Mouse (Mus musculus): Measurements from ENCODE around the gene Agbl4. TPM values are rescaled to one million over a fixed set of nuclear protein-coding genes. Genes with fewer than 3 reads are reported as not detected.

Agbl4 gene
- polyA plus RNA-seq, 1 experiment from 2014 or later: 0.35 TPM

- 43% methylated on average over 4 of the region's 4 CpGs for WGBS
- Histone ChIP-seq H3K4me3 (no peak overlapping the region), H3K4me2 (replicated peaks) (no peak overlapping the region), H3K27ac (no peak overlapping the region), H3K9me3 (no peaks in the 10 kb centered on the region), H3K4me1 (no peaks in the 10 kb centered on the region), H3K36me3 (no peaks in the 10 kb centered on the region), H3K9ac (no peak overlapping the region), H3K27me3 (no peaks in the 10 kb centered on the region)
- ATAC-seq (ENCODE audit: insufficient number of reproducible peaks, insufficient read depth, low FRiP score, low TSS enrichment): no peak
These were observed 1119.8 kb downstream of the Agbl4 start for GRCm38 (mm10) chr4:111517063-111517792.

- ATAC-seq (ENCODE audit: insufficient number of reproducible peaks, insufficient read depth, low FRiP score, low TSS enrichment): no peak
- H3K27ac ChIP-seq: no peak overlapping the region
- H3K27me3 ChIP-seq: no peaks in the 10 kb centered on the region
- H3K9me3 ChIP-seq: no peaks in the 10 kb centered on the region
- 77% methylated on average over 4 of the region's 4 CpGs for WGBS
- no peaks in the 10 kb centered on the region for H3K36me3 ChIP-seq
- no peak overlapping the region for H3K4me2 ChIP-seq (replicated peaks)
- no peak overlapping the region for H3K9ac ChIP-seq
- no peak overlapping the region for H3K4me3 ChIP-seq
- H3K4me1 ChIP-seq: no peaks in the 10 kb centered on the region
These were observed 1120.7 kb downstream of the Agbl4 start for GRCm38 (mm10) chr4:111518191-111518590.

- Histone ChIP-seq H3K9me3 (no peaks in the 10 kb centered on the region), H3K4me2 (replicated peaks) (no peak overlapping the region), H3K4me3 (no peak overlapping the region), H3K36me3 (no peaks in the 10 kb centered on the region), H3K9ac (no peak overlapping the region), H3K4me1 (no peaks in the 10 kb centered on the region), H3K27me3 (no peaks in the 10 kb centered on the region), H3K27ac (no peak overlapping the region)
- 61% methylated on average over 3 of the region's 3 CpGs for WGBS
- no peak for ATAC-seq (ENCODE audit: insufficient number of reproducible peaks, insufficient read depth, low FRiP score, low TSS enrichment)
These were observed 1121.8 kb downstream of the Agbl4 start for GRCm38 (mm10) chr4:111519267-111519666.

GRCm38 (mm10) chr4:111520006-111520405 is 1122.5 kb downstream of the Agbl4 start:
- Histone ChIP-seq H3K36me3 (no peaks in the 10 kb centered on the region), H3K9me3 (no peaks in the 10 kb centered on the region), H3K27ac (no peak overlapping the region), H3K4me3 (no peak overlapping the region), H3K4me1 (no peaks in the 10 kb centered on the region), H3K9ac (no peak overlapping the region), H3K27me3 (no peaks in the 10 kb centered on the region), H3K4me2 (replicated peaks) (no peak overlapping the region)
- no peak for ATAC-seq (ENCODE audit: insufficient number of reproducible peaks, insufficient read depth, low FRiP score, low TSS enrichment)
- 94% methylated on average over 2 of the region's 2 CpGs for WGBS

- no peaks in the 10 kb centered on the region for H3K27me3 ChIP-seq
- H3K36me3 ChIP-seq: no peaks in the 10 kb centered on the region
- no peak overlapping the region for H3K9ac ChIP-seq
- 72% methylated on average over 2 of the region's 2 CpGs for WGBS
- ATAC-seq (ENCODE audit: insufficient number of reproducible peaks, insufficient read depth, low FRiP score, low TSS enrichment): no peak
- no peaks in the 10 kb centered on the region for H3K4me1 ChIP-seq
- no peak overlapping the region for H3K27ac ChIP-seq
- H3K9me3 ChIP-seq: no peaks in the 10 kb centered on the region
- no peak overlapping the region for H3K4me3 ChIP-seq
- no peak overlapping the region for H3K4me2 ChIP-seq (replicated peaks)
These were observed 1125.5 kb downstream of the Agbl4 start for GRCm38 (mm10) chr4:111522974-111523373.

GRCm38 (mm10) chr4:111528961-111529360 is 1131.5 kb downstream of the Agbl4 start:
- Histone ChIP-seq H3K36me3 (no peaks in the 10 kb centered on the region), H3K27ac (no peak overlapping the region), H3K9me3 (no peaks in the 10 kb centered on the region), H3K4me2 (replicated peaks) (no peak overlapping the region), H3K27me3 (no peaks in the 10 kb centered on the region), H3K9ac (no peak overlapping the region), H3K4me3 (no peak overlapping the region), H3K4me1 (no peaks in the 10 kb centered on the region)
- 92% methylated on average over 6 of the region's 6 CpGs for WGBS
- ATAC-seq (ENCODE audit: insufficient number of reproducible peaks, insufficient read depth, low FRiP score, low TSS enrichment): no peak

- H3K27me3 ChIP-seq: no peaks in the 10 kb centered on the region
- H3K36me3 ChIP-seq: no peaks in the 10 kb centered on the region
- 82% methylated on average over 4 of the region's 4 CpGs for WGBS
- H3K4me3 ChIP-seq: no peak overlapping the region
- H3K27ac ChIP-seq: no peak overlapping the region
- no peak for ATAC-seq (ENCODE audit: insufficient number of reproducible peaks, insufficient read depth, low FRiP score, low TSS enrichment)
- H3K9me3 ChIP-seq: no peaks in the 10 kb centered on the region
- H3K9ac ChIP-seq: no peak overlapping the region
- H3K4me2 ChIP-seq (replicated peaks): no peak overlapping the region
- H3K4me1 ChIP-seq: no peaks in the 10 kb centered on the region
These were observed 1132.5 kb downstream of the Agbl4 start for GRCm38 (mm10) chr4:111529996-111530395.

- Histone ChIP-seq H3K27ac (no peak overlapping the region), H3K4me1 (no peaks in the 10 kb centered on the region), H3K9me3 (no peaks in the 10 kb centered on the region), H3K4me3 (no peak overlapping the region), H3K4me2 (replicated peaks) (no peak overlapping the region), H3K9ac (no peak overlapping the region), H3K36me3 (no peaks in the 10 kb centered on the region), H3K27me3 (no peaks in the 10 kb centered on the region)
- no peak for ATAC-seq (ENCODE audit: insufficient number of reproducible peaks, insufficient read depth, low FRiP score, low TSS enrichment)
- WGBS: 88% methylated on average over 2 of the region's 2 CpGs
These were observed 1133.1 kb downstream of the Agbl4 start for GRCm38 (mm10) chr4:111530537-111530936.

GRCm38 (mm10) chr4:111544684-111545083 is 1147.2 kb downstream of the Agbl4 start:
- no peak overlapping the region for H3K4me2 ChIP-seq (replicated peaks)
- 85% methylated on average over 2 of the region's 2 CpGs for WGBS

GRCm38 (mm10) chr4:111546009-111546408 is 1148.5 kb downstream of the Agbl4 start:
- WGBS: 70% methylated on average over 7 of the region's 7 CpGs
- Histone ChIP-seq H3K27me3 (no peaks in the 10 kb centered on the region), H3K9ac (no peak overlapping the region), H3K4me1 (no peaks in the 10 kb centered on the region), H3K9me3 (no peaks in the 10 kb centered on the region), H3K36me3 (no peaks in the 10 kb centered on the region), H3K4me2 (replicated peaks) (no peak overlapping the region), H3K4me3 (no peak overlapping the region), H3K27ac (no peak overlapping the region)
- ATAC-seq (ENCODE audit: insufficient number of reproducible peaks, insufficient read depth, low FRiP score, low TSS enrichment): no peak

More at GRCm38 (mm10) chr4:111544684-111545083, 1147.2 kb downstream of the Agbl4 start:
- H3K9ac ChIP-seq: no peak overlapping the region
- no peaks in the 10 kb centered on the region for H3K9me3 ChIP-seq
- no peak overlapping the region for H3K27ac ChIP-seq
- ATAC-seq (ENCODE audit: insufficient number of reproducible peaks, insufficient read depth, low FRiP score, low TSS enrichment): no peak
- no peaks in the 10 kb centered on the region for H3K27me3 ChIP-seq
- no peak overlapping the region for H3K4me3 ChIP-seq
- no peaks in the 10 kb centered on the region for H3K4me1 ChIP-seq
- H3K36me3 ChIP-seq: no peaks in the 10 kb centered on the region

GRCm38 (mm10) chr4:111555426-111555825 is 1158.0 kb downstream of the Agbl4 start:
- H3K27me3 ChIP-seq: no peaks in the 10 kb centered on the region
- no peak for ATAC-seq (ENCODE audit: insufficient number of reproducible peaks, insufficient read depth, low FRiP score, low TSS enrichment)
- WGBS: 81% methylated on average over 2 of the region's 2 CpGs

GRCm38 (mm10) chr4:111577087-111577773 is 1179.8 kb downstream of the Agbl4 start:
- no peaks in the 10 kb centered on the region for H3K36me3 ChIP-seq
- no peaks in the 10 kb centered on the region for H3K9me3 ChIP-seq
- ATAC-seq (ENCODE audit: insufficient number of reproducible peaks, insufficient read depth, low FRiP score, low TSS enrichment): no peak
- H3K27me3 ChIP-seq: no peaks in the 10 kb centered on the region
- no peak overlapping the region for H3K9ac ChIP-seq
- no peak overlapping the region for H3K27ac ChIP-seq
- peaks cover 6% of the 10 kb centered on the region; the same call in 1 of the 2 replicates for H3K4me1 ChIP-seq
- 85% methylated on average over 10 of the region's 10 CpGs for WGBS
- H3K4me3 ChIP-seq: no peak overlapping the region
- no peak overlapping the region for H3K4me2 ChIP-seq (replicated peaks)

More at GRCm38 (mm10) chr4:111555426-111555825, 1158.0 kb downstream of the Agbl4 start:
- Histone ChIP-seq H3K4me3 (no peak overlapping the region), H3K27ac (no peak overlapping the region), H3K36me3 (no peaks in the 10 kb centered on the region), H3K4me2 (replicated peaks) (no peak overlapping the region), H3K4me1 (no peaks in the 10 kb centered on the region), H3K9me3 (no peaks in the 10 kb centered on the region), H3K9ac (no peak overlapping the region)
